Mouse (Mus musculus): Measurements from ENCODE around the gene Gm26602.

Gene Gm26602

DNA sequence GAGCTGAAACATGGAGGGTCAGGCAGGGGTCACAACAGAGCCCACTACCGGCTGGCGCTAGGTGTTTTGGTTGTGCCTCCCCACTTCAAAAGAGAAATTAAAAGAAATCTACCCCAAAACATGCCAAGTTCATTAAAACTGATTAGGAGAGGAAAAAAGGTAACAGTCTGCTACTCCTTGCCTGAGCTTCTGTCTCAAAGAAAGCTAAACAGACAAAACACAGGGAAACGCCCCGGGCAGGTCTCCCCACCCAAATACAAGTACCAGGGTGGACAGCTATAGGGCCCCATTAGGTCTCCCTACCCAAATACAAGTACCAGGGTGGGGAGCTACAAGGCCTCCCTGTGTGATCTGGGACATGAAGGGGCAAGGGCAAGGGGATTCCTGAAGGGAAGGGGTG, at the start of gene Gm26602:
Gene Gm26602 (plus strand): TSS at position 301 of the 400 bp plus-strand sequence.
- DNase-seq (ENCODE audit: extremely low spot score, low spot score), result no peak

DNA sequence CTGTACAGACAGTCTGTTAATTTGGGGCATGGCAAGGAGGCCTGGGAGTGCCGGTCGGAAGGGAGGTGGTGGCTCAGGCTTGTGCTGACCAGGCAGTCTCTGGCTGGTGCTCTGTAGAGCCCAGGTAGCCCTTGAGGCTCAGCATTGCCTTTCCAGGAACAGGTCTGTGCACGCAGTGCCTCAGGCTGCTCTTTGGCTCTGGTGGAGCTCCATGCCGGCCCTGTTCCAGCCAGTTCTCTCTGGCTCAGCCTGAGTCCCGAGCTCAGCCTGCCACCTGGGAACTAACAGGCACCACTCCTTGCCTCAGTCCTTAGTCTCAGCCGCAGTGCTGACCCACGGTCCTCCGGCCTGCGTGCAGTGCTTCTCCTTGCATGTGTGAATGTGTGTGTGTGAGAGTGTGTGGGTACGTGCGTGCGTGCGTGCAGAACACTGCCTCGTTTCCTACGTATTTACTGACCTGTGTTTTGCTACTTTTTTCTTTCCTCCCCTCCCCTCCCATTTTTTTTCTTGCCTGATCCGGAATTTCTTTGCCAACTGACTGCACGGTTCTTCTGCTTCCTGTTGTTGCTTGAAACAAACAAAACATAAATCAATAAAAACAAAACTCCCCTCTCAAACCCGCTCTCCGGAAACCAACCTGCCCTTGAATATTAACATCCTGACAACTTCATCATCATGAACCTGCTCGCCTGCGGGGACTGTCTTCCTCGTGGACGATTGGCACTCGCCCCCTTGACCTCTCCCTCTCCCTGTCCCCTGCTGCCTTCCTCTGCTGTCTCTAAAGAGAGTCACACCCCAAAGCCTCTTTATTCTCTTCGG, 49.2 kb upstream of the Gm26602 start:
- no peak for DNase-seq (ENCODE audit: extremely low spot score, low spot score)

DNA sequence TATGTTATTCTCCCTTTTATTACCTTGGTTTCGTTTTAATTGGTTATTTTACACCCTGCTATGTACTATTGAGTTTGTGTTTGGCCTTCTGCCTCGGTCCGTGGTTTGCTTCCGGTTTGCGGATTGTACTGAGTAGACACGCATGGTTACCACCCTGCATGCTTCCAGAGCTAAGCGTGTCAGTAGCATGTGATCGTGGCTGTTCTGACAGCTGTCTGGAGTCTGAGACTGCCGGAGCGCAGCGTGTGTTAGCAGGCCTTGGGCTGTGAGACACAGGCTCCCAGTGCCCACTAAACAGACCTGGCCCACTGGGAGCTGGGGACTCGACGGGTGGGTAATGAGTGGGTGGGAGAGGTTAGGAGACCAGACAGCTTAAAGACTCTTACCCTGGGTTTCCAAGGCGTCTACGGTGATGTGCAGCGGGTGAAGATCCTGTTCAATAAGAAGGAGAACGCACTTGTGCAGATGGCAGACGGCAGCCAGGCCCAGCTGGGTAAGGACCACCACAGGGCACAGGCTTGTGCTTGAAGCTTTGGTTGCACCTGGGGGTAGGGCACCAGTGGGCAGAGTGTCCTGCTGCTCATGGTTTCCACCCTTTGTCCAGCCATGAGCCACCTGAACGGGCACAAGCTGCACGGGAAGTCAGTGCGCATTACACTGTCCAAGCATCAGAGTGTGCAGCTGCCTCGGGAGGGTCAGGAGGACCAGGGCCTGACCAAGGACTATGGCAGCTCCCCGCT, 48.4 kb upstream of the Gm26602 start:
- no peak for DNase-seq (ENCODE audit: extremely low spot score, low spot score)

DNA sequence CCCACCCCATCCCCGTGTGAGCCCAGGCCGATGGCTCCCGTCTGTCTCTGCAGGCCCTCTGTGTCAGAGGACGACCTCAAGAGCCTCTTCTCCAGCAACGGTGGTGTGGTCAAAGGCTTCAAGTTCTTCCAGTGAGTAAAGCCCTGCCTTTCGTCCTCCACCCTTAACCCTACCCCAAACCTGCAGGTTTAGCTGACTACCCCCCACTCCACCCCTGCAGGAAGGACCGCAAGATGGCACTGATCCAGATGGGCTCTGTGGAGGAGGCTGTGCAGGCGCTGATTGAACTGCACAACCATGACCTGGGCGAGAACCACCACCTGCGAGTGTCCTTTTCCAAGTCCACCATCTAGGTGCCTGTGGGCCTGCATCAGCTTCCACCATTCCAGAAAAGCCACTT, 47.7 kb upstream of the Gm26602 start:
- DNase-seq (ENCODE audit: extremely low spot score, low spot score), result no peak

DNA sequence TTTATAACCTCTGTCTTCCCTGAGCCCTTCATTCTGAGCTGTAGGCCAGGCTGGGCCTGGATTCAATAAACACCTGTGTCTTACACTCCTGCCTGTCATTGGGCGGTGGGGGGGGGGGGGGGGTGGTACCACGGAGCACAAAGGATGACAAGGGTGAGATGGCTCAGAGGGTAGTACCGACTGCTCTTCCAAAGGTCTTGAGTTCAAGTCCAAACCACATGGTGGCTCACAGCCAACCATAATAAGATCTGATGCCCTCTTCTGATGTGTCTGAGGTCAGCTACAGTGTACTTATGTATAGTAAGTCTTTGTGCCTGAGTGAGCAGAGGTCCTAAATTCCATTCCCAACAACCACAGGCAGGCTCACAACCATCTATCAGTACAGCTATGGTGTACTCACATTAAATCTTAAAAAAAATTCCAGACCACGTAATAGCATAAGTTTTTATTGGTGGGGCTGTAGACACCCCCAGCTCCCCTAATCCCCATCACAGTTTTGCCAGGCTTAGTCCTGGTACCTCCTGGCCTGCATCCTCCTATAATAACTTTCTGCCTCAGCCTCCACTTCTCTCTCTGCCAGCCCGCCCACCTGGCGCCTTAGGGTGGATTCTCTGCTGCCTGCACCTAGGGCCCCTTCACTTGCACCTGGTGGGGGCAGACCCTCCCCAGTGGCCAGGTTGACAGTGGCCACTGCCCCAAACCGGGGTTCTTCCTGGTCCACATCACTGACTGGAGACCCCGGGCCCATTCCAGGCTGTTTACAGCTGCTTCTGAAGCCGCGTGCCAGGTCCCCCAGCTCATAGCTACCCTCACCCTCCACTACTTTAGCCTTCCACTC, 46.1 kb upstream of the Gm26602 start:
- no peak for DNase-seq (ENCODE audit: extremely low spot score, low spot score)

DNA sequence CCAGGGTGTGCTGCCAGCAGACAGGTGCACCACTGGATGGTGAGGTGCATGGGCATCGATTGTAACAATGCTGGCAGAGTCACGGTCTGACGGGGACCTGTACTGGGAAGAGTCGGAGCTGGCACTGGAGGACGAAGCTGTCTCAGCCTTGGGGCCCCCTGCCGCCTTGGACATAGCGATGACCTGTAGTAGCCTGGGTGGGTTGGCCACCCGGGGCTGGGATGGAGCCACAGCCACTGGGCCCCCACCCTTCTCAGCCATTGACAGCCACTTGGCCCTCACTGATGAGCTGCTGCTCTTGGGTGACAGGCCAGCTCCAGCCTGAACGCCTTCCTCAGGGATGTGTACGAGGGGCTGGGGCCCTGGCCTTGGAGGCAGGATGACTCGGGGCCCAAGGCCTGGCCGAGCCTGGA, 45.5 kb upstream of the Gm26602 start:
- no peak for DNase-seq (ENCODE audit: extremely low spot score, low spot score)

DNA sequence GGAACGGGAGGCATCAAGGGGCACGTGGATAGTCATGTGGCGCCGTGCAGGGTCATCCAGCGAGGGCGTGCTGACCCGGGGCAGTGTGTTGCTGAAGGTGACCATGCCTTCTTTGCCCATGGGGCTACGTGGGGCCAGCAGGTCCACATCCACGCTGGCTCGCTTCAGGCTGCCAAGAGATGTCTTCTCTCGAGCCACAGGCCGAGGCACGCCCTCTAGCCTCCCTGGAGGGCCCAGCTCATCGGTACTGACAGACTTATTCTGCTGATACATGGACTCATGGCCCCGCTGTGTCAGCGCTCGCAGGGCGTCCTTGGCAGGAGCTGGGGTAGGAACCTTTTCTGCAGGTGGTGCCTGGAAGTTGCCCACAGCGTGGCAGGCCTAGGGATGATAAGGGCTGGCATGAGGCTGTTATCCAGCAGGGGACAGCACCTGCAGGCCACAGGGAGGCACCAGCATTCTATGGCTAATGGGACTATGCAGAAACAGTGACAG, 44.8 kb upstream of the Gm26602 start:
- no peak for DNase-seq (ENCODE audit: extremely low spot score, low spot score)

DNA sequence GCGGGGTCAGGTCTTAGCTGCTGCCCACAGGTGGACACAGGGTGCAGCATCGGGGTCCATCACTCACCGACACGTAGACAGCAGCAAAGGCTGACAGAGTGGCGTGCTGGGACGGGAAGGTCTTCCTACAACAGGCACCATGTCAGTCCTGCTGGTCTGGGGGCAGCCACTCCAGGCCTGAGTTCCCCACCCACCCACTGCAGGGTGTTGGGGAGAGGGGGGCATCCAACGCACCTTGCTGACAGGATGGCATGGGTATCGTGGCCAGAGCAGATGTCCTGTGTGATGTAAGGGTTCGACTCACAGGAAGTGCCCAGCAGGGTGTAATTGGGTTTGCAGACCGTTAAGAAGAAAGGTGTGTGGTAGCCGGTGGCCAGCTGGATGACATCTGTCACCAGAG, 44.1 kb upstream of the Gm26602 start:
- DNase-seq (ENCODE audit: extremely low spot score, low spot score), result no peak

DNA sequence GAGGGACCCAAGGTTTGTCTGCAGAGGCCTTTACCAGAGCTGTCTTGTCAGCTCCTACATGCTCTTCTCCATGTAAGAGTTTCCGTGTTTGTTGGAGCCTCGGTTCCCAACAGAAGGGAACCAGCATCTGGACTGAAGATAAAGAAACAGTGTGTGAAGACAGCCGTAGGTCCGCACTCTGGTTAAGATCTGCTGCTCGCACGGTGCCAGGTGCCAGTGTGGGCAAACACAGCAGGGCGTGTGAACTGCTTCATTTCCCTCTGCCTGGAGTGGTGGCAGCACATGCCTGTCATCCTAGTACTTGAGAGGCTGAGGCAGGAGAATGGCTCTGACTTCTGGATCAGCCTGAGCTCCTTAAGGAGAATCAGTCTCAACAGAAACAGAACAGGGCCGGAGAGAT, 38.8 kb upstream of the Gm26602 start:
- DNase-seq (ENCODE audit: extremely low spot score, low spot score), result no peak

DNA sequence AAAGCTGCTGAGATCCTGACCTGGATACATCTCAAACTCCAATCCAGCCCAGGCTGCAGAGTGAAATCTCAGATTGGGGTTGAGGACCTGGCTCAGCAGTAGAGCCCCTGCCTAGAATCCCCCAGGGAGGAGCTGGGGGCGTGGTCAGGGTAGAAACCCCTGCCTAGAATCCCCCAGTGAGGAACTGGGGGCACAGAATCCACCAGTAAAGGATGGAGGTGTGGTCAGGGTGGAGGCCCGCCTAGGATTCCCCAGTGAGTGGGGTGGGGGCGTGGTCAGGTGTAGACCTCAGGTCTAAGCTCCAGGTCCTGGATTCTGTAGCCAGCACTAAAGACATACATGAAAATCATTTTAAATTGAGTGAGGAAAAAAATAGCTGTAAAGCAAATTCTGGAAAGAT, 37.8 kb upstream of the Gm26602 start:
- DNase-seq (ENCODE audit: extremely low spot score, low spot score), result no peak

DNA sequence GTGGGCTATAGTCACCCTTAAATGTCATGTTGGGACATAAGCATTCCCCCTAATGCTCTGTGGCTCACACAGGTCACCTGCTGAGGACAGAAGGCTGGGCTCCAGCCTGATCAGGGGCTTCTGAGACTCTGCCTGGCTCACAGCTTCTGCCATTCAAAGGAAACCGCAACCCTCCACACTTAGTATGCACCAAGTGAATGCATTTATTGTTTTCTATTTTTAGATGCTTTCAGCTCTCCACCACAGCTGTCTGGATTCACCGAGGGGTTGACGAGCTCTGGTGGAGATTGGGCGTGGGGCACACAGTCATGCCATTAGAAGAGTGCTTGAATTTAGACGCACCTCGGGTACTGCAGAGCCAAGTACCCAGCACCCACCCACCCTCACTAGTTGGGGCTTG, 37.3 kb upstream of the Gm26602 start:
- no peak for DNase-seq (ENCODE audit: extremely low spot score, low spot score)

DNA sequence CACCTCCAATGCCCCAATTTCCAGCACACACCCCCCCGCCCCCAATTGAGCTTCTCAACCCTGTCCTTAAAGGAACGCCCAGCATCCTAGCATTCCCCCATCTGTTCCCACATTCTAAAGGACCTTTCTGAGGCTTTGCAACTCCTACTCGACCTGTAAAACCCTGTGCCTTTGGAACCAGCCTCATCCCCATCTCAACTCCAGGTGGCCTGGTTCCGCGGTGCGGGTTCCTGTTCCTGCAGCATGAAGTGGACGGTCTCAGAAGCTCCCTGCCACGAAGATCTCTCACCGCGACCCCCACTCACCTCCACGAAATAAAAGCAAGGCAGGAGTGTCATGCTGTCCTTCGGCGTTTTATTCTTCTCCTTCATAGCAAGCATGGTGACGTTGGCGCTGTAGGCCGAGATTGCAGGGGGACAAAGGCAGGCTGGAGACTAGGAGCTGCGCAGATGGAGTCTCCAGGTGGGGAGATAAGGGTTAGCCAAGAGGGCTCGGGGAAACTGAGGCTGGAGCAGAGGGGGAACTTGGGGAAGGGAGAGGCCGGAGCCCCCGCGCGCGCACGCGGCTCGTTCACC, 36.9 kb upstream of the Gm26602 start:
- DNase-seq (ENCODE audit: extremely low spot score, low spot score), result no peak

DNA sequence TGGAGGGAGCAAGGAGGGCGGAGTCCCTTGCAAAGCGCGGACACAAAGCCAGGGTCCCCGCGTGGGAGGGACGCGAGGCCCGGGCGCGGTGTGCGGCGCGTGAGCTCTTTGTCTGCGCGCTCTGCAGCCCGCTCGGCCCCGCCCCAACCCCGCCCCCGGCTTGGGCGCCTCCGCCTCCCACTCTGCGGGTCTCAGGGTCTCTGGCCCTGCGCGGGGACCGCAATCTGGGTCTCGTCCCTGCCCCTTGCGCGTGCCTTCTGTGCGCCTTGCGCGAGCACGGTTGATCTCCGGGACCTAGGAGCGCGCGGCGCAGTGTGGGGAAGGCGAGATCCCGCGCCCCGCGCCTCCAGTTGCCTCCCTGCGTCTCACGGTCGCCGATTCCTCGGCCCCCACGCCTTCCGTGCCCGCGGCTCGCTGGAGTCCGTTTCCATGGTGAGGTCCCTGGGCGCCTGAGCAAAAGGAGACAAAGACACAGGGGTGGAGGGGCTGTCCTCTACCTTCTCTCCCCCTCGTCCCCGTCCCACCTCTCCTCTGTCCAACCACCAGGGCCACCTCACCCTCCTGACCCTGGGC, 36.3 kb upstream of the Gm26602 start, which contains the start of the genes Prtn3 and Plppr3:
Gene Prtn3 (plus strand): TSS at position 187 of the 573 bp plus-strand sequence.
Gene Plppr3 (minus strand): TSS at position 345 of the 573 bp plus-strand sequence.
- peak; percentile 87 for DNase-seq (ENCODE audit: extremely low spot score, low spot score)

DNA sequence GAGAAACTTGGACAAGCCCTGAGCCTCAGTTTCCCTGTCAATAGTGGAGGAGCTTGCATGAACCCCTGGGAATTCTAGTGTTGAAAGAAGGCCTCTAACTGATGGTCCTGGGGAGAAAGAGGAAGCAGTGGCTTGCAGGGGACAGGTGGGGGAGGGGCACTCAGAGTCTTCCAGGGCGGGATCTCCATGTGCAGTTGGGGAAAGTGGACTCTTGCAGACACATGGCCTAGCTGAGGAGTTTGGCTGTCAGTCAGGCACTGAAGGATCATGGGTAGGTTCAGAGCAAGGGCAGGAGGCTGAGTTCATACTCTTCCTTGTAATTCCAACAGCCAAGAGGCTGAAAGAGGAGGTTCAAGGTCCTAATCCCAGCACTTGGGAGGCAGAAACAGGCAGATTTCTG, 33.5 kb upstream of the Gm26602 start:
- DNase-seq (ENCODE audit: extremely low spot score, low spot score), result no peak

DNA sequence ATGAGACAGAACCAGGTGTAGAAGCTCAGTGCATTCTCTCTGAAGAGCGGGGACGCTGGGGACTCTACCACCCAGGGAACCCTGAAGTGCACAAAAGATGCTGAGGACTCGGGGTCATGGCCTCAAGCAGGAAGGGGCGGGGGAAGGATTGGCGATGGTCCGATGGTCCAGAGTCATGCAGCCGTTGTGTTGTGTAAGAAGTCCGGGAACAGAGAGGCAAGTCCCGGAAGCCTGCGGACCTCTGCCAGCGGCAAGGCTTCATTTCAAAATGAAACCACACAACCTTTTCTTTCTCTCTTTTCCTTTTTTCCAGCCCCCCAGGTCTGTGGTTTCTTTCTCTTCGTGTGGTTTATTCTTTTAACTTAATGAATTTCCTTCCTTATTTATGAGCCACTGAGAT, 32.9 kb upstream of the Gm26602 start:
- no peak for DNase-seq (ENCODE audit: extremely low spot score, low spot score)

DNA sequence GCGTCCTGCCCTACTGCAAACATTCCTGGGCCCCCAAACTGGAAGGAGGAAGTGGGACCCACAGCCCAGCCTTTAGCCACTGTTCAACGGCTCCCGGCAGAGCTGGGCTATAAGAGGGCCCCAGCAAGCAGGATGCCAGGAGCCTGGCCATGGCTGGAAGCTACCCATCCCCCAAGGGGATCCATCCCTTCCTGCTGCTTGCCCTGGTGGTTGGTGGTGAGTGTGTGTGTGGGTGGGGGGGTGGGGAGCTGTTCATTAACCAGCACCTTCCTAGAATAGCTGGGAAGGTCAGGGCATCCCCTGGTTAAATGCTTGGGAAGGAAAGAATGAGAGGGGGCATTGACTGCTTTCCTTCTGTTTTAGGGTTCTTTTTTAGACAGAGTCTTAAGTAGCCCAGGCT, 31.1 kb upstream of the Gm26602 start:
- no peak for DNase-seq (ENCODE audit: extremely low spot score, low spot score)

DNA sequence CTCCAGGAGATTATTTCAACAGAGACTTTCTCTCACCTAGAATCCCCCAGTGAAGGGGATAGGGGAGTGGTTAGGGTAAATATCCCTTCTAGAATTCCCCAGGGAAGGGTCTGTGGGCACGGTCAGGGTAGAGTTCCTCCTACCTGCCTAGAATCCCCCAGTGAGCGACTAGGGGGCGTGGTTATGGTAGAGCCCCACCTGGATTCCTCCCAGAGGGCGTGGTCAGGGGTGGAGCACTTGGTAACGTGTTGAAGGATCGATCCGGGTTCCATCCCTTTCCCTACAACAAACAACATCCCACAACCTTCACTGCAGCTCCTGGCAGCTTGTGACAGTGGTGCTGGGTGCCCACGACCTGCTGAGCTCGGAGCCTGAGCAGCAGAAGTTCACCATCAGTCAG, 29.9 kb upstream of the Gm26602 start:
- DNase-seq (ENCODE audit: extremely low spot score, low spot score), result no peak

DNA sequence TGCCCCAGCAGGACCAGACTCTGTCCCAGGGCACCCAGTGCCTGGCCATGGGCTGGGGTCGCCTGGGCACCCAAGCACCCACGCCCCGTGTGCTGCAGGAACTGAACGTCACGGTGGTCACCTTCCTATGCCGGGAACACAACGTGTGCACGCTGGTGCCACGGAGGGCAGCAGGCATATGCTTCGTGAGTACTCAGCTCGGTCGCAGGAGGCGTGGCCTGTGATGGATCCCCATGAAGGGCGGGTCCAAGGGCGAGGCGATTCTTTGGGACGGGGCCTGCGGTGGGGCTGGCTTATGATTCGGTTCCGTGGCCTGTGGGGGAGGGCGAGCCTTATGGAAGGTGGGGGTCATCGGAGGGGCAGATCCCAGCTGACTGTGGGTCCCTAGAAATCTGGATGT, 28.7 kb upstream of the Gm26602 start:
- DNase-seq (ENCODE audit: extremely low spot score, low spot score), result no peak

DNA sequence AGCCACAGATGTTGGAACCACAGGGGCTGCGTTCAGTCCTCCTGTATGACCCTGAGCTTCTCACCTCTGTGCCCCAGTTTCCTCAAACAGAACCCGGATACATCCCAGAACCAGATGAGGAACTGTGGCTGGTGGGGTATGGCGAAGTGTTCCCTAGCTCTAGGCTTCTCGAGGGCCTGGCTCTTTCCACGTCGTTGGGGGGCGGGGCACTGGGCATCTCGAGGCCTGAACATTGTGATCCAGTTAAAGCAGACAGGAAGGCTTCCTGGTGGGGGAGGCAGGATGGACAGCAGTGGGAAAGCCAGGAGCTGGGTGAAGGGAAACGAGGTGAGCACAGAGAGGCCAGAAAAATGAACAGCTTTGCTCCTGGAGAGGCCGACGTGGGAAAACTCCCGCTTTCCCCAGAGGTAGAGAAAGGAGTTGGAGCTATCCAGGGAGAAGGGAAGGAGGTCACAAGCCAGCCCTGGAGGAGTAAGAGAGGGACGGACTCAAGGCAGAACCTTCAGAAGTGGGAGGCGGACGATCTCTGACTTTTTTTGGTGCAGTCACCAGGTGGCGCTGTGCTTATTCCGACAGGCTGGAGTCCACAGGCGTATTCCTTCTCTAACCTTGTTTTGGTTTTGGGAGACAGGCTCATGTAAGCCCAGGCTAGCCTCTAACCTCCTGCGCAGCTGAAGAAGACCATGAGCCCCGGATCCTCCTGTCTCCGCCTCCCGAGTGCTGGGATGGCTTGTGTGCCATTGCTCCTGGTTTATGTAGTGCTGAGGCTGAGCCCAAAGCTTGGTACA, 27.2 kb upstream of the Gm26602 start:
- DNase-seq (ENCODE audit: extremely low spot score, low spot score), result peak; percentile 77

DNA sequence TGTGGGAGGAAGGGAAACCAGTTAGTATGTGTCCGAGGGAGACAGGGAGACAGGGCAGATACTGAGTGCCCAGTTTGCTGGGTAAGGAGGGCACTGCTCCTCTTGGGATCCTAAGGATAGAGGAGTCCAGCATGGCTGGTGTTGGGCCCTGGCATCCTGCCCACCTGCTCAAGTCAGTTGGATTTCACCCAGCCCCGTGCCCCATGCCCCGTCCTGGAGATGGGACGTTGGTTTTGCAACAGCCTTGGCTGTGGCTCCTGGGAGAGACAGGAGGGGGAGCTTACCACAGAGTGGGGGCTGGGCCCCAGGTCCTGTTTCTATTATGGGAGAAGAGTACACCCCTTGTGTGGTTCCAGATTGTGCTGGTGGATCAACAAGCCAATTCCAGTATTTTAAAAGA, 26.2 kb upstream of the Gm26602 start:
- no peak for DNase-seq (ENCODE audit: extremely low spot score, low spot score)

Data from neural tube, embryonic 10.5 days (tissue).